Mouse (Mus musculus) hindbrain, embryonic 14.5 days (tissue): ENCODE data around the gene Ift52. TPM values are rescaled to one million over a fixed set of nuclear protein-coding genes. Genes with fewer than 3 reads are reported as not detected.
A peak's percentile ranks its signal among the peaks of the same experiment; 100 is the strongest.
"Not testable (repeated sequence)": the region's sequence is repeated elsewhere in the genome, so short reads cannot be mapped to it uniquely, and the experiment has no call there.

Experiments
- ATAC-seq: fragments of 200-750 bp; cut with Nextera tagmentation; 2 replicates; pipeline ENCODE4 v1.8.0; 2017; ENCODE audit warnings: moderate number of reproducible peaks, mild to moderate bottlenecking, moderate TSS enrichment, moderate library complexity; ENCODE audit not compliant: low FRiP score
- DNase-seq: peaks from one replicate; pipeline ENCODE4 v3.0.0-alpha.2; 2015; ENCODE audit warnings: low spot score
- H3K27ac ChIP-seq: fragments of 300-500 bp; sonication (generic); 2 replicates; pipeline ENCODE4 v1.5.1; 2014; ENCODE audit warnings: mild to moderate bottlenecking, moderate library complexity
- H3K27me3 ChIP-seq: fragments of 300-500 bp; sonication (generic); 2 replicates; pipeline ENCODE4 v1.6.1; 2014; ENCODE audit warnings: mild to moderate bottlenecking, low read length, mixed read lengths; ENCODE audit not compliant: control insufficient read depth, insufficient read depth
- H3K36me3 ChIP-seq: fragments of 300-500 bp; sonication (generic); replicated peaks from 2 replicates; pipeline ENCODE4 v1.6.1; 2014; ENCODE audit not compliant: control insufficient read depth, insufficient read depth
- H3K4me1 ChIP-seq: fragments of 300-500 bp; sonication (generic); replicated peaks from 2 replicates; pipeline ENCODE4 v1.6.1; 2014; ENCODE audit warnings: antibody characterized with exemption, low read length, mixed read lengths; ENCODE audit not compliant: control insufficient read depth, insufficient read depth
- H3K4me2 ChIP-seq: fragments of 300-500 bp; sonication (generic); replicated peaks from 2 replicates; pipeline ENCODE4 v1.6.1; 2014; ENCODE audit warnings: mild to moderate bottlenecking, moderate library complexity
- H3K4me3 ChIP-seq: fragments of 300-500 bp; sonication (generic); replicated peaks from 2 replicates; pipeline ENCODE4 v1.5.1; 2014; ENCODE audit warnings: mild to moderate bottlenecking, low read length
- H3K9ac ChIP-seq: fragments of 300-500 bp; sonication (generic); 2 replicates; pipeline ENCODE4 v1.6.1; 2014
- H3K9me3 ChIP-seq: fragments of 300-500 bp; sonication (generic); 2 replicates; pipeline ENCODE4 v1.6.1; 2016; ENCODE audit warnings: low read length; ENCODE audit not compliant: control insufficient read depth
- WGBS: fragments of 180-500 bp; shearing (Covaris S2); extraction: QIAGEN DNeasy Blood & Tissue Kit; methylation state at CpG from one replicate; pipeline ENCODE4 v1.1.7; 2014; 5-methylcytosine and 5-hydroxymethylcytosine counted together
- polyA plus RNA-seq: library from polyadenylated mRNA; unstranded; fragments of >200 nt; fragmentation: Nextera tagmentation; extraction: Ambion mirVana; gene quantifications from 2 replicates; pipeline ENCODE4 v1.2.1, GENCODE M21; 2014

Ift52 gene
- polyA plus RNA-seq, 1 experiment from 2014 or later: 38.2 TPM

GRCm38 (mm10) chr2:163052101-163052500 is 34.9 kb downstream of the Ift52 start:
- ATAC-seq: no peak
- Histone ChIP-seq H3K36me3 (peaks cover 4% of the 10 kb centered on the region), H3K9ac (no peak overlapping the region), H3K4me3 (no peak overlapping the region), H3K27ac (no peak overlapping the region), H3K4me2 (no peak overlapping the region), H3K4me1 (peaks cover 13% of the 10 kb centered on the region; the same call in 1 of the 2 replicates), H3K27me3 (peaks cover 11% of the 10 kb centered on the region; the same call in 1 of the 2 replicates), H3K9me3 (no peaks in the 10 kb centered on the region)
- 47% methylated on average over 4 of the region's 4 CpGs for WGBS
- no peak for DNase-seq

- WGBS: 60% methylated on average over 4 of the region's 4 CpGs
Observed at GRCm38 (mm10) chr2:163052826-163053225, 35.7 kb downstream of the Ift52 start.

GRCm38 (mm10) chr2:163054335-163054840 is 37.2 kb downstream of the Ift52 start, which contains the start of gene Mybl2:
Mybl2 (plus strand) TSS chr2:163054687.
- Histone ChIP-seq H3K9ac (peak within 1 kb of the TSS; percentile 46), H3K27ac (no peak within 1 kb of the TSS), H3K4me2 (peak within 1 kb of the TSS; percentile 99), H3K27me3 (peaks cover 11% of the 10 kb centered on the region; the same call in 1 of the 2 replicates), H3K36me3 (no peaks in the 10 kb centered on the region), H3K4me3 (peak within 1 kb of the TSS; percentile 55), H3K4me1 (peaks cover 13% of the 10 kb centered on the region; the same call in 1 of the 2 replicates), H3K9me3 (no peaks in the 10 kb centered on the region)
- ATAC-seq (peak; percentile 98), DNase-seq (peak; percentile 91)
- WGBS: under 1% methylated on average over 47 of the region's 48 CpGs

More at GRCm38 (mm10) chr2:163052826-163053225, 35.7 kb downstream of the Ift52 start:
- Histone ChIP-seq H3K9ac (no peak overlapping the region), H3K4me2 (no peak overlapping the region), H3K27ac (no peak overlapping the region), H3K4me3 (no peak overlapping the region), H3K36me3 (no peaks in the 10 kb centered on the region; the same call in 1 of the 2 replicates), H3K9me3 (no peaks in the 10 kb centered on the region), H3K27me3 (peaks cover 11% of the 10 kb centered on the region; the same call in 1 of the 2 replicates), H3K4me1 (peaks cover 13% of the 10 kb centered on the region; the same call in 1 of the 2 replicates)
- DNase-seq (no peak), ATAC-seq (no peak)

GRCm38 (mm10) chr2:163054891-163055494 is 37.8 kb downstream of the Ift52 start:
- WGBS: under 1% methylated on average over 32 of the region's 38 CpGs
- Histone ChIP-seq H3K36me3 (no peaks in the 10 kb centered on the region), H3K27me3 (peaks cover 11% of the 10 kb centered on the region; the same call in 1 of the 2 replicates), H3K27ac (no peak overlapping the region), H3K9me3 (no peaks in the 10 kb centered on the region), H3K9ac (peak overlapping the region; percentile 39; the same call in 1 of the 2 replicates), H3K4me1 (peaks cover 13% of the 10 kb centered on the region; the same call in 1 of the 2 replicates), H3K4me3 (peak overlapping the region; percentile 55), H3K4me2 (peak overlapping the region; percentile 99)
- DNase-seq (no peak), ATAC-seq (0 out of 2 replicates have a peak, but pooled peaks have one; percentile 46)

GRCm38 (mm10) chr2:163055715-163056114 is 38.6 kb downstream of the Ift52 start:
- Histone ChIP-seq H3K9me3 (no peaks in the 10 kb centered on the region), H3K27me3 (peaks cover 11% of the 10 kb centered on the region; the same call in 1 of the 2 replicates), H3K4me3 (peak overlapping the region; percentile 55; the same call in 1 of the 2 replicates), H3K9ac (no peak overlapping the region), H3K27ac (no peak overlapping the region), H3K4me2 (peak overlapping the region; percentile 99), H3K4me1 (peaks cover 13% of the 10 kb centered on the region; the same call in 1 of the 2 replicates), H3K36me3 (no peaks in the 10 kb centered on the region)
- WGBS: 36% methylated on average over 5 of the region's 5 CpGs
- DNase-seq (no peak), ATAC-seq (no peak)

- Histone ChIP-seq H3K27ac (no peak overlapping the region), H3K4me2 (no peak overlapping the region), H3K4me3 (no peak overlapping the region), H3K36me3 (no peaks in the 10 kb centered on the region), H3K9ac (no peak overlapping the region), H3K9me3 (no peaks in the 10 kb centered on the region), H3K4me1 (peaks cover 13% of the 10 kb centered on the region; the same call in 1 of the 2 replicates), H3K27me3 (peaks cover 11% of the 10 kb centered on the region; the same call in 1 of the 2 replicates)
- 84% methylated on average over 9 of the region's 9 CpGs for WGBS
- DNase-seq (no peak), ATAC-seq (no peak)
Observed at GRCm38 (mm10) chr2:163056584-163056983, 39.4 kb downstream of the Ift52 start.

- peaks cover 11% of the 10 kb centered on the region; the same call in 1 of the 2 replicates for H3K27me3 ChIP-seq
- WGBS: 94% methylated on average over 6 of the region's 7 CpGs
- H3K27ac ChIP-seq, H3K4me3 ChIP-seq, ATAC-seq, H3K9ac ChIP-seq, H3K4me1 ChIP-seq, DNase-seq, H3K36me3 ChIP-seq, H3K9me3 ChIP-seq, H3K4me2 ChIP-seq: not testable (repeated sequence)
Observed at GRCm38 (mm10) chr2:163058981-163059380, 41.8 kb downstream of the Ift52 start.

GRCm38 (mm10) chr2:163060630-163061029 is 43.5 kb downstream of the Ift52 start:
- H3K4me3 ChIP-seq: no peak overlapping the region
- no peaks in the 10 kb centered on the region for H3K4me1 ChIP-seq
- H3K36me3 ChIP-seq: no peaks in the 10 kb centered on the region
- H3K9me3 ChIP-seq: no peaks in the 10 kb centered on the region
- H3K4me2 ChIP-seq: no peak overlapping the region
- no peak for ATAC-seq
- 0 out of 2 replicates have a peak, but pooled peaks cover under 1% of the 10 kb centered on the region for H3K27me3 ChIP-seq
- H3K27ac ChIP-seq: no peak overlapping the region
- H3K9ac ChIP-seq: no peak overlapping the region
- 80% methylated on average over 6 of the region's 6 CpGs for WGBS
- DNase-seq: no peak
